Mouse (Mus musculus) adrenal gland, adult 8-10 months (tissue): ENCODE data around the gene Ppp1r9a. TPM values are rescaled to one million over a fixed set of nuclear protein-coding genes. Genes with fewer than 3 reads are reported as not detected.
"Not testable (repeated sequence)": the region's sequence is repeated elsewhere in the genome, so short reads cannot be mapped to it uniquely, and the experiment has no call there.

Source experiments
- DNase-seq: peaks from one replicate; pipeline ENCODE4 v3.0.0; 2022
- total RNA-seq, 4 experiments: library from RNA; stranded (reverse); gene quantifications; 2 replicates each; pipeline ENCODE4 v1.2.4; 2022

The Ppp1r9a gene
- 10 to 100 TPM; 51.4 to 80.7 (median 59.5) TPM for total RNA-seq

DNA sequence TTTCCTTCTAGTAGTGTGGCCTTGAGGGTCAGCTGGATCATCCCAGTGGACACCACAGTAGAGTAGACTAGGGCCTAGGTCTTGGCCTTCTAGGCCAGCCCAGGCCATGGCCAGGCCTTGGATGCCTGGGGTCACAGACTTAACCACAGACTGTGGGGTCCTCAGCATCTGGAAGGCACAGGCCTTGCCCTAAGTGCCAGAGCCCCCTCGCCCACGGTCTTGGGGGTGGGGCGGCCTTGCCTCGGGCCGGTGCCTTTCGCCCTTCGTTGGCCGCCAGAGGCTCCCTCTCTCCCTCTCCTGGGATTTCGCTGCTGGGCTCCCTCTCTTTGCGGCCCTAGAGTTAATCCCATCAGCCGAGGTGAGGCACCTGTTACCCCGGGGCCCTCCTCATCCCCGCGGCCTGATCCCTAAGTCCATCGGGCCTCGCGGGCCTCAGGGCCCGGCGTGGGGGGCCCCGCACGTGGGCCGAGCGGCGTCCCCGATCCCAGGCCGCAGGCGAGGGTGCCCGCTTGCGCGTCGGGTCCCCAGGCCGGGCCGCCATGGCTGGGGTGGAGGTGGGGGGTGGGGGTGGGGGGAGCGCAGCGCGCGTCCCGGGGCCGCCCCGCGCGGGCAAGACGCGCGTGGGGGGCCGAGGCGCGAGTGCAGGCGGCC lies at the start of gene Ppp1r9a:
Gene Ppp1r9a, plus strand, starts transcription at position 244 of the 651 bp plus-strand sequence.
- peak; percentile 40 for DNase-seq

GRCm38 (mm10) chr6:4855236-4855635 lies 47.5 kb upstream of the Ppp1r9a start:
- DNase-seq, result no peak

GRCm38 (mm10) chr6:4856919-4857318 lies 45.8 kb upstream of the Ppp1r9a start:
- DNase-seq, result no peak

DNA sequence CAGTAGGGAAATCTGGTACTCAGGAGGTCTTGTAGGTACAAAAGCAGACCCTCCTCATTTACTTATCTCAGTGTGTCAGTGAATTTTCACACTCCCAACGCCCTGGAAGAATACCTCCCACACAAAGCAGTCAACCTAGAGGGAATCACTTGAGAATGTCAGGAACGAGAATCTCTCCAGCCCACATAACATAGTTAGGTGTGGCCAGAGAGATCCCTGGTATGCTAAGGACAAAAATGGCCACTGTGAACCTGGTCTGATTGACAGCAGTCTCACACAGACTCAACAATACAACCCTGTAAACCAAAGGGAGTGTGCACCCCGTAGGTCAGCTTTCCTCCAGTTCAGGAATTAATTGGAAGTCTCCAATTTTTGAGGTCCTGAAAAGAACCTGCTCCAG lies 18.4 kb upstream of the Ppp1r9a start:
- DNase-seq, result no peak

DNA sequence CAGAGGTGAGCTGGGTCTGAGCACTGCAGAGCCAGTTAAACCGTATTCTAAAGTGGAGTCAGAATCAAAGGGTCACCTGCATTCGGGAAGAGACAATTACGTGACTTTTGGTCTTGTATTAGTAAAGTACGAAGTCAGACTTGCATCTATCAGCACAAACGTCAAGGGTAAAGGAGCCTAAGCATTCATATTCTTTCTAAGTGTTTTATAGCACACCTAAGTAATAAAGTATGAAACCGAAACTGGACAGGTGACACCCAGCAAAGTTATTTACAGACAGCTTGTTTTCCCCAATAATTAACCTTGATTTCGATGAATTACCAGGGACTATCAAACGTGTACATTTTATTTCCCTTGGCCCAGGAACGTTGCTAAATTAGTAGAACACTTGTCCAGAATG lies 13.2 kb upstream of the Ppp1r9a start:
- DNase-seq, result no peak

DNA sequence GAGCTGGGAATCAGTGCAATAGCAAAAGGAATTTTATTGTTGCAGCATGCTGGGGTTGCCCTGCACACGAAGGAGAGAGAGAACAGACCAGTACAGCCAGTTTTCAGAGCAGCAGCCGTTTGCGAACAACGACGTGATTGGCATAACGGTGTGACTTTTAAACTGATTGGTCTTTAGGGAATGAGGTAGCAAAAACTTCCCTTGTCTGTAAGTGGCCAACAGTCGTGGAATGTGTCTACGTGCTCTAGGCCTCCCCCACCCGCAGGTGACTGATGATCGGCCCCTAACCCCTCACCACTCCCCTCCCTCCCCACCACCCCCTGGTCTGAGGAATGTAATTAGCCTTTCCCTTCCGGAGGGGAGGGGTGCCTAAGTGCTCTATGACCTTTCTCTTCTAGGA lies 10.3 kb upstream of the Ppp1r9a start:
- no peak for DNase-seq

GRCm38 (mm10) chr6:4893312-4893711 lies 9.4 kb upstream of the Ppp1r9a start:
- not testable (repeated sequence) for DNase-seq

DNA sequence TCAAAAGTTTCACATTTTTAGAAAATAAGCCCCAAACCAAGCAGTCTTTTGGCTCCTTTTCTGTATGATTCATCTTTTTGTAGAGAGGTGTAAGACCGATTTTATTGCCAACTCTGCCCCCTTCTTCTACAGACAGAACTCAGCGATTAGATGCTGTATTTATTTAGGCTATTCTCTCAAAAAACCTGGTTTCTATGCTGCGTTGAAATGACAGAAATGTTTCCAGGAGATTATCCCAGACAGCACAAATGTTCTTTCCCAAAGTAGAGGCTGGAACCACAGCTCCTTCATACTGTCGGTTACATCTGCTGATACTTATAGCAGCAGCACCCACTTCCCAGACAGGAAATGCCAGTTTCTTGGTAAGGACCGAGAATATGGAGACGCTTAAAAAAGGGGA lies 2.8 kb upstream of the Ppp1r9a start:
- DNase-seq, result no peak

- DNase-seq, result peak; percentile 34
These were observed 773 bp downstream of the Ppp1r9a start for GRCm38 (mm10) chr6:4903325-4904054.

DNA sequence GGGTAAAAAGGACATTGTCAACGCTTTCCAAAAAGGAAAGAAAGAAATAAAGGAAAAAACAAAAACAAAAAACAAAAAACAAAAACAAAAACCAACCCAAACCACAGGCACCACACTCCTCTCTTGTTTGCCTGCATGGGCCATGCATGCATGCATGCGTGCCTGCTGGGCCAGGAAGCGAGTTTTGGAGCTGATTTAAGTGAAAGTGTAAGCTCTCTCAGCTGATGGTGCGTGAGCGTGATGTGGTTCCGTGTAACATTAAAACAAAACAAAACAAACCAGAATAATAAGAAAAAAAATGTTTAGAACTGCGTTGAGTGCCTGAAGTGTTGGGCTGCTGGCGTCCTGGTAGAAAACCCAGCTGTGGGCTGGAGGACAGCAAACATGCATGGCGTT lies 1.3 kb downstream of the Ppp1r9a start:
- DNase-seq, result peak; percentile 20

GRCm38 (mm10) chr6:4910042-4910634 lies 7.4 kb downstream of the Ppp1r9a start:
- DNase-seq, result no peak

DNA sequence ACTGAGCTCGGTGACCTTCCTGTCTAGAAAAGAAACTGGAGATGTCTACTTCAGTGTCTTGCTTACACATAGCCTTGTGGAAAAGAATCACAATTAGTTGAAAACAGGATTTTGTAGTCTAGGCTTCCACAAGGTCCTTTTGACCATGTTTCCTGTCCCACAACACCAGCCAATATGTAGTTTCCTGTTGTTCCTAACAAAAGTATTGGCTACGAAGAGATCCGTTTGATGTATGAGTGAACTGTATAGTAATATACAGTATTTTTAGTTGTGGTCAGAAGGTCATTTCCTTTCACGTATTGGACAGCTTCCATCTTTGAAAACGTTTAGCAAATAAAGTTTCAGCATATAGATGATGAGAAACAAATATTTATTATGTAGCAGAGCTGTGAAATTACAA lies 15.8 kb downstream of the Ppp1r9a start:
- DNase-seq, result no peak

GRCm38 (mm10) chr6:4923791-4924190 lies 21.1 kb downstream of the Ppp1r9a start:
- DNase-seq, result not testable (repeated sequence)

GRCm38 (mm10) chr6:4925966-4926687 lies 23.4 kb downstream of the Ppp1r9a start:
- DNase-seq, result peak; percentile 19

GRCm38 (mm10) chr6:4930321-4930720 lies 27.6 kb downstream of the Ppp1r9a start:
- no peak for DNase-seq

- DNase-seq, result no peak
These were observed 36.2 kb downstream of the Ppp1r9a start for GRCm38 (mm10) chr6:4938901-4939300.

- no peak for DNase-seq
These were observed 37.4 kb downstream of the Ppp1r9a start for GRCm38 (mm10) chr6:4940086-4940485.

GRCm38 (mm10) chr6:4940639-4941038 lies 37.9 kb downstream of the Ppp1r9a start:
- DNase-seq, result no peak

- no peak for DNase-seq
These were observed 41.1 kb downstream of the Ppp1r9a start for GRCm38 (mm10) chr6:4943821-4944220.

GRCm38 (mm10) chr6:4948056-4948455 lies 45.3 kb downstream of the Ppp1r9a start:
- DNase-seq, result no peak

GRCm38 (mm10) chr6:4949701-4950100 lies 47.0 kb downstream of the Ppp1r9a start:
- no peak for DNase-seq

GRCm38 (mm10) chr6:4953028-4953719 lies 50.5 kb downstream of the Ppp1r9a start:
- DNase-seq, result no peak
